Mouse (Mus musculus): ENCODE results near the gene Irf3. TPM values are rescaled to one million over a fixed set of nuclear protein-coding genes. Genes with fewer than 3 reads are reported as not detected.
"Not testable (repeated sequence)": the region's sequence is repeated elsewhere in the genome, so short reads cannot be mapped to it uniquely, and the experiment has no call there.

Gene Irf3
- total RNA-seq, 4 experiments from 2014 or later = 42.1 to 52.0 (median 45.0) TPM

DNA sequence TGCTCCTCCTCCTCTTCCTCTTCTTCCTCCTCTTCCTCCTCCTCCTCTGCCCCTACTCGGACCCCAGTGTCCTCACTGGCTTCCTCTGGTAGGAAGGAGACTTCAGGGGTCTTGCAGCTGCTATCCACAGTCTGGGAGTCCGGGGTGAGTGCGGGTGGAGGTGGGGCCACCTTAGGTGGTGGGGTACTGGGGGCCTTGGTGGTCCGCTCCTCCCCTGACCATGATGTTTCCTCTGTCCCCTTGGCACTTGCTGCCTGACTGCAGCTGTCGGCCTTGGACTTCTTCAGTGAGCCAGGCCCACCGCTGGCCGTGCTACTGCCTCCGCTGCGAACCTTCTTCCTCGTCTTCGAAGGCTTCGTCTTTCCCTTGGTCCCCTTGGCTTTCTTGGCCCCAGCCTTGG lies 9.1 kb downstream of the Irf3 start:
- no peak for DNase-seq (ENCODE audit: low spot score in 2 of 2)

DNA sequence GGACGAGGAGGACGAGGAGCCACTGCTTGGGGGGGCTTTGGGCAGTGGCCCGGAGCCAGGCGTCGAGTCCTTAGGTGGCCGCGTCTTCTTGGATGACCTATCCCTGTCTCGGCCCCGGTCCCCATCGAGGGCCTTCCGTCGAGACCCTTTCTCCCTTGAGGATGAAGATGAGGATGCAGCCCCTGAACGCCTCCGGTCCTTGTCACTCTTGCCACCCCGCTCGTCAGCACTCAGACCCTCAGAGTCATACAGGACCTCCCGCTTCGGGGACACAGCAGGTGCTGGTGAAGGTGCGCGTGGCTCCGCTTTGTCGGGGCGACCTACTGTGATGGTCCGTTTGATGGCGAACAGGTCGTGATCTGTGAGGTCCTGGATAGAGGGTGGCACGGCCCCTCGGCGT lies 9.7 kb downstream of the Irf3 start:
- DNase-seq (ENCODE audit: low spot score in 2 of 2) = no peak

DNA sequence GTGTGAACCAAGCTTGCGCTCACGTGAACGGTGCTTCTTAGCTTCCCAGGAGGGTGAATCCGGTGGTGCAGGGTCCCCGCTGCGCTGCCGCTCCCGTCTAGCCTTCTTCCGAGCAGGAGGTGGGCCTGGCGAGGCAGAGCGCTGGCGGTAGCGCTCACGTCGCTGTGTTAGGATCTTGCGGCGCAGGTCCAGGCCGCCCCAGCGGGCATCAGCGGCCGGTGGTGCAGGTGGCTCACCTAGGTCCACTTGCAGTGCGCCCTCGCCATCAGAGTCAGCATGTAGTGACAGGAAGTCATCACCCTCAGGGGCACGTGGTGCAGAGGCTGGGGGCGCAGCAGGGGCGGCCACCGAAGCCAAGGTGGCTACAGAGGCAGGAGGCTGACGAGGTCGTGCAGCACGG lies 10.4 kb downstream of the Irf3 start:
- DNase-seq (ENCODE audit: low spot score in 2 of 2) = no peak

DNA sequence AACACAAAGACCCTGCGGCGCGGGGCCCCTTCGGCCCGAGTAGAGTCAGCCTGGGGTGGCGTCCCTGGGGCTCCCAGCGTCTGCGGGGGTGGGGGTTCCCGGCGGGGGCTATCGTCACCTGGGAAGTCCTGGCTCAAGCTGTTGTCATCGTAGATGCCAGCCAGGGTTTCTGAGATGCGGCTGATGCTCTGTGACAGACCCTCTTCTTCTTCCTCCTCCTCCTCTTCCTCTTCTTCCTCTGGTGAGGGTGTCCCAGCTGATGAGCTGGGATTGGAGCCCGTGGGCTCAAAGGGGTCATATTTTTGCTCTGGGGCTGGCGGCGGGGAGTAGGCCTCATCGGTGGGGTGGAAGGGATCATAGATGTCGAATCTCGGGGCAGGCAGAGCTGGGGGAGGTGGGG lies 11.0 kb downstream of the Irf3 start:
- no peak for DNase-seq (ENCODE audit: low spot score in 2 of 2)

DNA sequence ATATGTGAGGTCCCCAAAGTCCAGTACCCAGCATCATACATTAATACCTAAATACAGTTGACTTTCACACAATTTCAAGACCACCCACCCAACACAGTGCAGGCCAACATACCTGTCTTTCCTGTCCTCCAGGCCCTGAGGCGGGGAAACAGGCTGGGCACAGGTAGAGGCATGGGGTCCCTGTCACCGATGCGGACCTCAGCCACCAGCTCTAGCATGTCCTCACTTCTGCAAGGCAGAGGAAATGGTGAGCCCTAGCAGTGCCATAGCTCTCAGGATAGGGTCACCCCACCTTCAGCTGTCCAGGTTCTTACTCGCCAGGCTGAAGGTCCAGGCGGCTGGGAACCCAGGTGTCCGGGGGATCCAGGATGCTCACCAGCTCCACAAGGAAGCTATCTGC lies 14.6 kb downstream of the Irf3 start:
- no peak for DNase-seq (ENCODE audit: low spot score in 2 of 2)

DNA sequence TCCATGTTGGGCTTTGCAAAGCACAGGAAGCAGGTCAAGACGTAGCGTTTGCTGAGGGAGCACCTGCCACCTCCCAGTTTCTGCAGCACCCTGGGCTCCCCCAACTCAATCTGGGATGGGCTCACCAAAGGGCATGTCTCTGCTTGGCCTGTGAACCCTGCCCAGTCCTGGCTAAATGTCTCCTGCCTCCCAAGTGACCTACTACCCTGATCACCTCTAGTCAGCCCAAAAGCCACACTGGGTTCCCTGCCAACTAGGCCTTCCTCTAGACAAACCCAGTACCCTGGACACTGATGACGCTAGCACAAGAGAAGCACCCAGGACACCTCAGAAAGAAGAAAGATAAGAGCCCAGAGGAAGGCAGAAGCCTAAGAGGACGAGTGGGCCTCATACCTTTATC lies 15.4 kb downstream of the Irf3 start:
- DNase-seq (ENCODE audit: low spot score in 2 of 2) = no peak

DNA sequence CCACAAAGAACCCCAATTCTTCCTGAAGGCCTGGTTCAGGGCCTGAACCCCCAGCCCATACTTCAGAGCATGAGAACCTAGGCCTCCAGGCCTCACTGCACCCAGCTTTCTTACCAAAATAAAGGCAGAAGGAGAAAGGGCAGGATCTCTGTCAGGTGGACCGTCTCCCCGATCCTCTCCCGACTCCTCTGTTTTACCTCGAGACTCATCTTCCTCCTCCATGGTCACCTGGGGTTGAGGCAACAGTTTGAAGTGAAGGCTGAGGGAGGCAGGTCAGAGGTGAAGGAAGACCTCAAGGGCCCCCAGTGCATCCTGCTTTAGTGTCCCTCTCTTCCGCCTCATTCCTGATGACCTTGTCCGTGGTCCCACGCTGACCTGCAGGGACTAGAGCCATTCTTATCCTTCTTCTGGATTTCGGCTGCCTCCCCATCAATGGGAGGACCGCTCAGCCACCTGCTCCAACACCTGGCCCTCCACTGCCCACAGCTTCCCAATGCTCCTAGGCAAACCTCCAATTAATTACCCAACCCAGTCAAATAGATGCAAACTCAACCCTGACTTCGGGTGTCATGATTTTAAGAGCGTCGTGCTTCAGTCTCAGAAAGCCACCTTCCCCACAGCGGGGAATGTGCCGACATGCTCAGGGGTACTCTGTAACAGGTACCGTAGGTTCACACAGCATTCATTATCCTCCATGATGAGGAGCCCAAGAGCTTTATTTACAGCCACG lies 16.1 kb downstream of the Irf3 start:
- DNase-seq (ENCODE audit: low spot score in 2 of 2) = no peak

DNA sequence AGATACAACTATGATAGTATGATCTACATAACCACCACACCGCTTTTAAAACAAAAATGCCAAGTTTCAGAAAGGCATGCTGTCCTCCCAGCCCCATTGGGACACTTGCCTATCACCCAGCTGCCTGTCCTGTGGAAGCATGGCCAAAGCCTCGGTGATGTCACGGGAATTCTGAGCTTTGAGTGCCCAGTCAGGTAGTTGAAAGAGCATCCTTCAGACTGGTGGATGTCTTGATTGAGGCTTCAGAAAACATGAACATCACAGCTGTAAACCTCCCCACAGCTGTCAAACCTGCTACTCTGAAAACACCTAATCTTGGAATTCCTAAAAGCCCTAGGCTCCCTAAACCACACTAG lies 16.6 kb downstream of the Irf3 start:
- DNase-seq (ENCODE audit: low spot score in 2 of 2) = no peak

DNA sequence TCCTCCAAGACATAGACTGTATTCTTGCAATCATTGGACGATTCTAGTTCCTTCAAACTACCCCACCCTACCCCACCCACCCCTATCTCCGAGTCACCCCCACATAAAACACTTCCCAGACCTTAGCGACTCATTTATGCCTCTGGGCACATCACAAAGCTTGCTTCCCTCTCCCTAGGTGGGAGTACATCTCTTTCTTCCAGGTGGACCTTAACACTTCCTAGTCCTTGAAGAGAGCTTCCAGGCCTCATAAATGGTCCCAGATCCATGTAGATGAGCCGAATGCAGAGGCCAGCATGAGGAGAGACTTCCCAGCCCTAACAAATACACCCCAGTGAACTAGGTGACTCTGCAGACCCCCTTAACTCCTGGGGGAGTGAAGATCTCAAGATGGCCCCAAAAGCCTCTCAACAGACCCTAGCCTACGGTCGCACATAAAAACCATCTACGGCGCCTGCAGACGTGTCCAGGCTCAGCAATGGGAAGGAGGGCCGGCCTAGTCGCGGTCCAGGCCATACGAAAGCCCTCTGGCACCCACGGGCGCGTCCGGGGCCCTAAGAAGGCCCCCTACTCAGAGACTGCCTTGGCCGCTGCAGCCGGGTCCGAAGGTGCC lies 18.0 kb downstream of the Irf3 start:
- DNase-seq (ENCODE audit: low spot score in 2 of 2) = no peak

DNA sequence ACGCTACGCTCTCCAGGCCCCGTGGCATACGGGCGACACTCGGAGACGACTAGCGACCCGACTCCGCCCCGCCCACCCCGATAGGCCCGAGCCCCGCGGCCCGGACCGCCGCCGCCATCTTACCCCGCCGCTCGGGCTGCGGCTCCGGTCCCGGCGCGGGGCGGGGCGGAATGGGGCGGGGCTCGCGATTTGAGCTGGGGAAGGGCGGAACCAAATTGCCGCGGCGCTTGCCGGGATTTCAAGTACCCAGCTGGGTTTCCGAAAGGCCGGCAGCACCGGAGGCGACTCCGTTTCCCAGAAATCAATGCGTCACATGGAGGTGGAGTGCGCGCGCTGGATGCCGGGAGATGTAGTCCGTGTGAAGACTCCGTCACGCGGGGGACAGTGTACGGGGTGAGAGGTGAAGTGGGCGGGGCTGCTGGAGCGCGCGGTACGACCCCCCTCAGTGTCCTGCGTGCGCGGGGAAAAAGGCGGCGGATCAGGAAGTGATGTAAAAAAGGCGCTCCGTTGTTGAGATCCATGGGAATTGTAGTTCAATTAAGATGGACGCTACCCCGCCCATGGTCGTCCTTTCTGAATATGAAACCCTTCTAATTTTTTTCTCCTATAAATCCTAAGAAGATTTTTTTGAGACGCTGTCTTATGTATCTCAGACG lies 18.6 kb downstream of the Irf3 start, which contains the start of gene Scaf1:
TSS of gene Scaf1 (minus strand) at position 407 of the 656 bp plus-strand sequence.
- peak; percentile 100 for DNase-seq (ENCODE audit: low spot score in 2 of 2)

DNA sequence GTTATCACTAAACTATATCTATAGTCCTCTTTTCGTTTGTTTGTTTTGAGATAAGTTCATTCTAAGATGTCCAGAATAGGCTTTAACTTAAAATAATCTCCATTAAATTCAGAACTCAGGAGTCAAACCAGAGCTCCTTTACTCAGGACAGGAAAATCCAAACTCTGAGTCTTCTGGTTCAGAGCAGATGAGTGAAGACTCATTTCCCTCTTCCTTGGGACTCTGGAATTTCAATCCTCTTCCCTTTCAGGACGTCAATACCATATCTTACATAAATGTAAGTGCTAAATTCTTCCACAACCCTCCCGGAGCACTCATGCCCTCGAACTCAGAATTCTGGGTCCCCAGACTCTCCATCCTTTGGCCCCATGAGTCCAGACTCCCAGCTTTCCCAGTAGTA lies 19.3 kb downstream of the Irf3 start:
- DNase-seq (ENCODE audit: low spot score in 2 of 2) = no peak

DNA sequence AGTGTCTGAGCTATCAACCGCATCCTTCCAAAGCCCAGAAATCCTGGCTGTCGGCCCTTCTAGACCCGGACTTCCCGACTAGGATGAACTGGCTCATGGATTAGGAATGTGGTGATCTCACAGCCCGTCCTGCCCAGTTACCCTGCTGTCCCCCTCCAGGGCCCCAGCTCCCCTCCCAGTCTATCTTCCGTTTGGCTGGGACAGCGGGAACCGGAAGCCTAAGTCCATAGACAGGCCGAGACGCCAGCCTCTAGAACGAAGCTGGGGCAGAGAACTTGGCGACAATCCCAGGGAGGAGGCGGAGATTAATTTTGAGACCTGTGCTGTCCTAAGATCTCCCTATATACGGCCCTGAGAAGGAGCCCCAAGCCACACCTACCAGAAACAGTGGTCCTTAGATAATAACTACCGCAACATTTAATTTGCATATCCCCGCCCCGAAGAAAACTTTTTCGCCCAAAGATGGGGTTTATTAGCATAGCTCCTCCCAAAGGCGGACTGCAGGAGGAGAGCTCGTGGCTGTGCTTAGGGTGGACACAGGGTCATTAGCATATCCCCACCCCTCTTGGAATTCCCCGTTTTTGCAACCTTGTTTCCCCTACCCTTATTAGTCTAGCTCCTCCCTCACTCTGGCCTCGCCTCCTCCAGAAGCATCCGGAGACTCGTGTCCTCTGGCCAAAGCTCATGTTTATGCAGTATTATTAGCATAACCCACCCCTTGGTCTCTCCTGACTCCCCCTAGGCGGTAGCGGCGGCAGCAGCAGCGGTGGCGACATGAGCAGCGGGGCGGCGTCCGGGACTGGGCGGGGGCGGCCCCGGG lies 20.0 kb downstream of the Irf3 start, which contains the start of gene Rras:
TSS of gene Rras (plus strand) at position 720 of the 820 bp plus-strand sequence.
- peak; percentile 85 to 92 for DNase-seq (ENCODE audit: low spot score in 2 of 2)

DNA sequence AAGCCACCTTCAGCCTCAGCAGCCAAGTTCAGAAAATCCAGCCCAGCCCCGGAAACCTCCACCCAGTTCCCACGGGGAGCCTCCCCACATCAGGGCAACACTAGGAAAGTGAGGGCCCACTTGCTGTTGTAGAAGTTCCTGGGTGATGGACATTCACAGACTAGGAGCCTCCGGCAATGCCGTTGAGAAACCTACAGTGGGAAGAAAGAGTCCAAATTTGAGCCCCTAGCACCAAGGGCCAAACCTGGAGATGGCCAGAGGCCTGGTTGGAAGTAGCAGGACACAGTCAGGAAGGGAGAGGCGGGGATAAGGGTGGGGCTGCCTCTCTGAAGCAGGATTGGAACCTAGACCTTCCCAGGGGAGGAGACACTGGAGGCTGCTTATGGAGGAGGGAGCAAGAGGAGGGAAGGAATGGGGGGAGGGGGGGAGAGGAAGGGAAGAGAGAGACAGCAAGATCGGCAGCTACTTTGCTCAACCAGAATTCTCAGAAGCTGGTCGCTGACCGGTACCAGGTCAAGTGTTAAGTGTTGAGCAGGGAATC lies 21.7 kb downstream of the Irf3 start:
- DNase-seq (ENCODE audit: low spot score in 2 of 2) = no peak

DNA sequence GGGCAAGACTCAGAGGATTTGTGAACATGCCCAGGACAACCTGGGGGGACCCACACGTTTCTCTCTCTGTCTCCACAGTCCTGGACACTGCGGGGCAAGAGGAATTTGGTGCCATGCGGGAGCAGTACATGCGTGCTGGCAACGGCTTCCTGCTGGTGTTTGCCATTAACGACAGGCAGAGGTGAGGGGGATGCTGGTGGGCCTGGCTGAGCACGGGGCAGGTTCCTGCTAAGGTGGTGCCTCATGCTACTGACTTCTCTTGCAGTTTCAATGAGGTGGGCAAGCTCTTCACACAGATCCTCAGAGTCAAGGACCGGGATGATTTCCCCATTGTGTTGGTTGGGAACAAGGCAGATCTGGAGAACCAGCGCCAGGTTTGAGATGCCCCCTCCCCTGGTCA lies 22.8 kb downstream of the Irf3 start:
- DNase-seq (ENCODE audit: low spot score in 2 of 2) = no peak

DNA sequence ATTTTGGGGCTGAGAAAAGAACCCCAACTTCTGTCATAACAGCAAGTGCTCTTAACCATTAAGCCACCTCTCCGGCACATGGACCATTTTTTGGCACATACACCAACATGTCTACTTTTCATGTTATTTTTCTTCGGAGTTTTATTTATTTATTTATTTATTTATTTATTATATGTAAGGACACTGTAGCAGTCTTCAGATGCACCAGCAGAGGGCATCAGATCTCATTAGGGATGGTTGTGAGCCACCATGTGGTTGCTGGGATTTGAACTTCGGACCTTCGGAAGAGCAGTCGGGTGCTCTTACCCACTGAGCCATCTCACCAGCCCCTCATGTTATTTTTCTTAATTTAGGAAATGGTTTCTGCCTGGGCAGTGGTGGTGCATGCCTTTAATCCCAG lies 26.3 kb downstream of the Irf3 start:
- not testable (repeated sequence) for DNase-seq (ENCODE audit: low spot score in 2 of 2)

DNA sequence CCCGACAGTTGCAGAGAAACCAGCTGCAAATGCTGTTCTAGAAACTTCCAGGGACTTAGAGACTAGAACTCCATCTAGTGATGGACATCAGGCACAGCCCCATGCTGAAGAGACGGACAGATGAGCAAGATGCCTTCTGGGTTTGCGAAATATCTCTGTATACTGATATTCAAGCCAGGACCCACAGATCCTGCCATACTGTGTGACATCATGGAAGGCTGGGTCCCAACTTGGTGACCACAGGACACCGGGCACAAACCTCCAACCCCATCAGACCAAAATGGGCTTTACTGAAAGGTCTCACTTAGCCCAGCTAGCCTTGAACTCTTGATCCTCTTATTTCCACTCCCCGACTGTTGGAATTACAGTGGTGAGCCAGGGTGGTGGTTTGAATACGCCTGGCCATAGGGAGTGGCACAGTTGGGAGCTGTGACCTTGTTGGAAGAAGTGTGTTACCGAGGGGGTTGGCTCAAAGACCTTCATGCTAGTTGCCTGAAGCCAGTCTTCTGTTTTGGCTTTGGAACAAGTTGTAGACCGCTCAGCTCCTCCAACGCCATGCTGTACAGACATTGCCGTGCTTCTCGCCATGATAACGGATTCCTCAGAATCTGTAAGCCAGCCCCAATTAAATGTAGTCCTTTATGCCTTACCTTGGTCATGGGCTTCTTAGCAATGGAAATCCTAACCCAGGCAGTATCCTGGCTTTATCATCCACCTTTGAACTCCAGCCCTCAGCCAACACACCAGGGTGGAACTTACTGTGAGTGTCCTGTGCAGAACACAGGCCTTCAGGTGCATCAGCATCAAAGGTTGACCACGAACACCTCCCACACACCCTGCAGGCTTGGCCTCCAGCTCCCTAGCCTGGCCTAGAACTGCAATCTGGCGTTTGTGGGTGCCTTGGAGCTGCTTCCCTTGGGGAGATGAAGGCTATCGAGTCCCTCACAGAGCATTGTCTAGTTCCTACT lies 27.1 kb downstream of the Irf3 start:
- DNase-seq (ENCODE audit: low spot score in 2 of 2) = no peak

DNA sequence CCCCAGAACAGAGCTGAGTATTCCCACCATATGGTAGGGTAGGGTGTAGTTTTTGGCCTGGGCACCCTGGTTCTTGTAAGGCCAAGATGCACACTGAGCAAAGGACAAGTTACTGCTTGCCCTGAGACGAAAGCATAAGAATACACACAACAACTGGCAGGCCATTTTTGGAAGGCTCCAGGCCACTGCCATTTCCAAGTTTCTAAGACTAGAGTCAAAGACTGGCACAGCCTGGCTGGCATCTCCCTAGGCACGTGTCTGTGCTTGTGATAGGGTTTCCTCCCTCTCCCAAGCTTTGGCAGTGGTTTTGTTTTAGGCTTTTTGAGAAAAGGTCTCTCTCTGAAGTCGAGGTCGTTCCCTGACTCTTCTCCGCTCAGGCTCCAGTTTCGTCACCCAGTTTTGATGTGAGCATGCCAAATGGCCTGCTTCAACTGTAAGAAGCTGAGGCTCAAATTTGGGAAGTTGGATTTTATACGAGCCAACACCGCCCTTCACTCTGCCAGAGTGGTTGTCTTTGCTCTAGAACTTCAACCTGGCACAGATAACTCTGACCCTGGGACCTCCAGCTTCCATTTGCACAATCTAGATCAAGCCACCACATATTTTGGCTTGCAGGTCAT lies 28.3 kb downstream of the Irf3 start:
- no peak for DNase-seq (ENCODE audit: low spot score in 2 of 2)

DNA sequence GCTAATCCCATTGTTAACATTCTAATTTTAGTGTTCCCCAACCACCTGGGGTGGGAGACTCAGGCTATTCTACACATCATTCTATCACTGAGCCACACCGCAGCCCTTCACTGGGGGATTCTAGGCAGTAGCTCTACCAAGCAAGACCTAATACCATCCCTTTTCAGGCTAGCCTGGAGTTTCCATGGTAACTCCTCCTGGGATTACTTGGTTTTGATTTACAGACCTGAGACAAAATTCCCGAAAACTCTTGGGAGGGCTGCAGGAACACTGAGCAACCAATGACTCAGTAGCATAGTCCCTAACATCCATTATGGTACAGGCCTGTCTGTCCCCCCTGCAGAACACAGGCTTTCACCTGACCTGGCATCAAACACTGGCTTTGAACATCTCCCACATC lies 28.8 kb downstream of the Irf3 start:
- no peak for DNase-seq (ENCODE audit: low spot score in 2 of 2)

DNA sequence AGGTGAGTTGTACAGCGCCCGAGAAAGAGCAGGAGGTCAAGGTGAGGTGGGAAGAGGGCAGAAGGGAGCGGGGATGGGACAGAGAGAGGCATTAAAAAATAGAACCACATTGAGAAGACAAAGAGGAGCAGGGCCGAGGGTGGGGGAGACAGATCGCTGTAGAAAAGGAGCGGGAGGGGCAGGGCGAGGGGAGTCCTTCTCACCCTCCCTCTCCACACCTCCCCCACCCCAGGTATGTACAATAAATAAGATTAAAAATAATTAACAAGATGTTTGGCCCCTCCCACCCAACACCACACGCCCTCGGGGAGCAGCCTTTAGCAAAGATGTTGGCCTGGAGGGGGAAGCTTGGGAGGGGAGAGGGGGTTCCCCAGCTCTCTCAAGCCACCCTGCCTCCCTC lies 30.3 kb downstream of the Irf3 start:
- no peak for DNase-seq (ENCODE audit: low spot score in 2 of 2)

DNA sequence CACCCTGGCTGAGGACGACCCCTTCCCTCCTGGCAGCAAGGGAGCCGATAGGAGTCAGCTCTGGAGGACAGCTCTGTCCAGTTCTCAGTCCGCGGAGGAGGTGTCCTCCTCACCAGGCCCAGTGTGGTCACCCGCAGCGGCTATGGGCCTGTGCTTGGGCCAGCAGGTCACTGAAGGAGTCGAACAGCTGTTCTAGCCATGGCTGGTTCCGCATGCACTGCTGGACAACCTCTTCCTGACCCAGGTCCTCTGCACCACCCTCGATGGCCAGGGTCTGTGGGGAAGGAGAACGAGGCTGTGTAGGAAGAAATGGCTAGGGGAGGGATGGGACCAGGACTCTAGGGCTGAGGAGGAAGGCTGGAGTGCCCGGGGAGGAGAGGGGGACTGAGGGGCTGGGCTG lies 30.9 kb downstream of the Irf3 start:
- no peak for DNase-seq (ENCODE audit: low spot score in 2 of 2)

Data from layer of hippocampus, adult 8-10 months (tissue).